Mouse (Mus musculus) liver, embryonic 12.5 days (tissue): Measurements from ENCODE around the gene Pcsk4. TPM values are rescaled to one million over a fixed set of nuclear protein-coding genes. Genes with fewer than 3 reads are reported as not detected.

Source experiments
- ATAC-seq: fragments of 200-750 bp; cut with Nextera tagmentation; 2 replicates; pipeline ENCODE4 v1.8.0; 2017; ENCODE audit warnings: moderate number of reproducible peaks, mild to moderate bottlenecking, moderate library complexity
- H3K27ac ChIP-seq: fragments of 300-500 bp; sonication (generic); 2 replicates; pipeline ENCODE4 v1.5.1; 2016; ENCODE audit warnings: mild to moderate bottlenecking
- H3K27me3 ChIP-seq: fragments of 300-500 bp; sonication (generic); replicated peaks from 2 replicates; pipeline ENCODE4 v1.6.1; 2016; ENCODE audit warnings: mild to moderate bottlenecking, moderate library complexity
- H3K36me3 ChIP-seq: fragments of 300-500 bp; sonication (generic); 2 replicates; pipeline ENCODE4 v1.6.1; 2016; ENCODE audit warnings: mild to moderate bottlenecking, moderate library complexity
- H3K4me1 ChIP-seq: fragments of 300-500 bp; sonication (generic); 2 replicates; pipeline ENCODE4 v1.6.1; 2016
- H3K4me2 ChIP-seq: fragments of 300-500 bp; sonication (generic); 2 replicates; pipeline ENCODE4 v1.6.1; 2016; ENCODE audit warnings: mild to moderate bottlenecking, moderate library complexity
- H3K4me3 ChIP-seq: fragments of 300-500 bp; sonication (generic); 2 replicates; pipeline ENCODE4 v1.5.1; 2016; ENCODE audit warnings: mild to moderate bottlenecking, moderate library complexity
- H3K9ac ChIP-seq: fragments of 300-500 bp; sonication (generic); 2 replicates; pipeline ENCODE4 v1.6.1; 2016; ENCODE audit warnings: mild to moderate bottlenecking, moderate library complexity
- H3K9me3 ChIP-seq: fragments of 300-500 bp; sonication (generic); replicated peaks from 2 replicates; pipeline ENCODE4 v1.6.1; 2016; ENCODE audit warnings: mild to moderate bottlenecking, moderate library complexity
- WGBS: fragments of 180-500 bp; shearing (Covaris S2); methylation state at CpG from one replicate; pipeline ENCODE4 v1.1.7; 2016; ENCODE audit not compliant: insufficient replicate concordance; 5-methylcytosine and 5-hydroxymethylcytosine counted together
- polyA plus RNA-seq: library from polyadenylated mRNA; unstranded; fragments of >200 nt; fragmentation: Nextera tagmentation; extraction: Ambion mirVana; gene quantifications from 2 replicates; pipeline ENCODE4 v1.2.1, GENCODE M21; 2016

Gene Pcsk4
- polyA plus RNA-seq, 1 experiment from 2014 or later: 7.2 TPM

DNA sequence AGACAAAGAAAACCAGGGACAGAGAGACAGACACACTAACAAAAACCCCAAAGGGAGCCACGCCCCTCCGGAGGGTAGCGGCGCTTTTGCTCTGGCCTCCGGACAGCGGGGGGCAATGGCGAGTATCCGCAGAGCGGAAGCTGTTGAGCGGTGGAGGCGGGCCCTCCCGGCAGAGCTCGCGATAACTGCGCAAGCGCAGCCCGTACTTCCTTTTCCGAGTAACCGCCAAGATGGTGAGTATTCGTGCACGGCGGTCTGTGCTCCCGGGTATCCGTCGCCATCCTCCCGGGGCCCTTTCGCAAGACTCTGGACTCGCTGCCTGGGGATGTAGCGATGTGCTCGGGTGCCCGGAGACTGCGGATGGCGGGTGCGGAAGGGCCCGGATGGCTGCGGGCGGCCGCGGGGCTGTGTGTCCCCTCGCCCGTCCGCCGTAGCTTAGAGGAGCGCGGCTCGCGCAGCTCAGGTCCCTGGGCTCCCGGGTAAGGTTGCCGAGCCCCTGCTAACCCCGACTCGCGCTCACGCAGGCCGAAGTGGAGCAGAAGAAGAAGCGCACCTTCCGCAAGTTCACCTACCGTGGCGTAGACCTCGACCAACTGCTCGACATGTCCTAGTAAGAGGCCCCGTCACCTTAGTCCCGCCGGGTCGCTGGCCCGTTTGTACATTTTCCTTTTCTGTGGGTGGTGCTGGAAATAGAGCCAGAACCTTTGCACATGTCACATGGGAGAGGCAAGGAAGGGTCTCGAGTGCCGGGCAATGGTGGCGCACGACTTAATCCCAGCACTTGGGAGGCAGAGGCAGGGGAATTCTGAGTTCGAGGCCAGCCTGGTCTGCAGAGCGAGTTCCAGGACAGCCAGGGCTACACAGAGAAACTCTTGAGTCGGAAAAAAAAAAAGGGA lies 36.8 kb downstream of the Pcsk4 start, which contains the start of gene Rps15:
Rps15 (plus strand) TSS at position 203 of the 896 bp plus-strand sequence.
- peak within 1 kb of the TSS; percentile 98 for H3K9ac ChIP-seq
- H3K4me1 ChIP-seq: peaks cover 56% of the 10 kb centered on the region
- peak within 1 kb of the TSS; percentile 91 for H3K4me2 ChIP-seq
- peak; percentile 83 for ATAC-seq
- WGBS: under 1% methylated on average over 72 of the region's 72 CpGs
- H3K27me3 ChIP-seq: peaks cover 13% of the 10 kb centered on the region
- peaks cover 42% of the 10 kb centered on the region for H3K36me3 ChIP-seq
- H3K4me3 ChIP-seq: peak within 1 kb of the TSS; percentile 95
- H3K9me3 ChIP-seq: no peaks in the 10 kb centered on the region
- peak within 1 kb of the TSS; percentile 93 for H3K27ac ChIP-seq

DNA sequence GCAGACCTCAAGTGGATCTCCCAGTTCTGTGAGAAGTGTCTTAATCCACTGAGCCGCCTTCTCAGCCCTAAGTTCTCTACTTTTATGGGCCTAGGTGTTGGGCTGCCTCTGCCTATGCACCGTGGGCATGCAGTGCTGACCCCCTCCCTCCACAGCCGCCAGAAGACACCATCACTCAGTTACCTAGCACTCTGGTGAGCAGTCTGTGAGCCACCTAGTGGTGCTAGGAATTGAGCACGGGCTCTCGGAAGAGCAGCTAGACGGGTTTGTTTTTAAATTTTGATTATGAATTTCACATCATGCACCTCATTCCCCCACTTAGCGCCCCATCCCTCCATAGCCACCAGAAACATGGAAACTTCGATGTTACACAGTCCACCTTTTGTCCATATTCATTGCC lies 40.6 kb downstream of the Pcsk4 start:
- H3K36me3 ChIP-seq: peaks cover 65% of the 10 kb centered on the region
- 66% methylated on average over 8 of the region's 8 CpGs for WGBS

GRCm38 (mm10) chr10:80288097-80288496 lies 41.2 kb downstream of the Pcsk4 start:
- H3K36me3 ChIP-seq: peaks cover 65% of the 10 kb centered on the region
- H3K4me3 ChIP-seq: no peak overlapping the region
- 92% methylated on average over 12 of the region's 12 CpGs for WGBS
- no peak for ATAC-seq
- no peak overlapping the region for H3K4me2 ChIP-seq
- peaks cover 13% of the 10 kb centered on the region for H3K4me1 ChIP-seq
- no peaks in the 10 kb centered on the region for H3K9me3 ChIP-seq
- no peaks in the 10 kb centered on the region for H3K27me3 ChIP-seq
- H3K9ac ChIP-seq: no peak overlapping the region
- no peak overlapping the region for H3K27ac ChIP-seq

More for the DNA sequence above, 40.6 kb downstream of the Pcsk4 start:
- peaks cover 19% of the 10 kb centered on the region for H3K4me1 ChIP-seq
- no peaks in the 10 kb centered on the region for H3K27me3 ChIP-seq
- no peak for ATAC-seq
- H3K9ac ChIP-seq: no peak overlapping the region
- no peak overlapping the region for H3K4me3 ChIP-seq
- no peak overlapping the region for H3K27ac ChIP-seq
- no peak overlapping the region for H3K4me2 ChIP-seq
- H3K9me3 ChIP-seq: no peaks in the 10 kb centered on the region

GRCm38 (mm10) chr10:80285222-80286070 lies 43.9 kb downstream of the Pcsk4 start:
- no peaks in the 10 kb centered on the region for H3K9me3 ChIP-seq
- H3K4me2 ChIP-seq: no peak overlapping the region
- no peak for ATAC-seq
- H3K27ac ChIP-seq: no peak overlapping the region; the same call in 1 of the 2 replicates
- no peak overlapping the region for H3K9ac ChIP-seq
- H3K36me3 ChIP-seq: peaks cover 91% of the 10 kb centered on the region
- 84% methylated on average over 15 of the region's 15 CpGs for WGBS
- 0 out of 2 replicates have a peak, but pooled peaks cover 2% of the 10 kb centered on the region for H3K4me1 ChIP-seq
- no peak overlapping the region for H3K4me3 ChIP-seq
- H3K27me3 ChIP-seq: no peaks in the 10 kb centered on the region

DNA sequence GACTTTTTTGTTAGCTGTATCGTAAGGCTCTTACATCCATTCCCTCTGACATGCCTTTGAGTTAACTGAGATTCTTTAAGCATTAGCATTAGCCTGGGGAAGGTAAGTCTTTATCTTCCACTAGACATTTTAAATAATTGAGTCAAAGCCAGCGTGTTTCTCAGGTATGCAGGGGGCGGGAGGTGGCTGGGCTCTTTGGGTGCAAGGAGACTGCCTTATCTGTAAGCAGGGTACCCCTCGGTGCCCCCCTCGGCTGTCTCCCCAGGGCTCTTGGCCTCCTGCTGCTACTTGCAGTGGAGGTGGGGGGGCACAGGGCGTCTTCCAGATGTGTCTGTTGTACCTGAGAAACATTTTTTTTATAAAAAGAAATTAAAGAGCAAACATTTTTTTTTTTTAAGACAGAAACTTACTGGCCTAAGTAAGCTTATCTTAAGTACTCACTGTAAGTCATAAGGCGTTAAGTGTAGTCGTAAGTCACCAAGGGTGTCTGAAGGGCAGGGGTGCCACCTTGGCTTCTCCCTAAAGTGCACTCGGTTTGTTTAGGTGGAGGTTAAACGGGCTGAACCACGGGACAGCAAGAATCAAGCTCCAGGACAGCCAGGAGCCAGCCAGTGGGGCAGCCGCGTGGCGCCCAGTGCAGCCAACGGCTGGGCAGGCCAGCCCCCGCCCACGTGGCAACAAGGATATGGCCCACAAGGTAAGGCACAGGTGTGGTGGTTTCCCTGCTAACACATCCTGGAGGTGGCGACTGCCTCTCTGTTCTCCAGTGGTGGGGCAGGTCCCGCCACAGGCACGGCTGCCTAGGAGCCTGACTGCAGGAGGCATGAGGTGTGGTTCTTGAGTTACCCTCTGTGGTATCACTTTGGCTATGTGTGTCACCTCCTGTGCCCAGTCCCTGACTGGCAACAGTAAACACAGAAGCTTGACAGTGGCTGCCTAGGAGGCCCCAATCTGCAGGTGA lies 46.5 kb downstream of the Pcsk4 start:
- no peak overlapping the region for H3K9ac ChIP-seq
- 0 out of 2 replicates have a peak, but pooled peaks cover 2% of the 10 kb centered on the region for H3K4me1 ChIP-seq
- no peak overlapping the region for H3K4me2 ChIP-seq
- ATAC-seq: no peak
- no peaks in the 10 kb centered on the region for H3K27me3 ChIP-seq
- 83% methylated on average over 20 of the region's 20 CpGs for WGBS
- H3K4me3 ChIP-seq: no peak overlapping the region
- peaks cover 100% of the 10 kb centered on the region for H3K36me3 ChIP-seq
- H3K9me3 ChIP-seq: no peaks in the 10 kb centered on the region
- peak overlapping the region; percentile 11 for H3K27ac ChIP-seq

- Histone ChIP-seq H3K9ac (no peak overlapping the region), H3K4me2 (no peak overlapping the region), H3K27ac (no peak overlapping the region), H3K4me3 (no peak overlapping the region), H3K4me1 (no peaks in the 10 kb centered on the region), H3K36me3 (peaks cover 100% of the 10 kb centered on the region), H3K27me3 (no peaks in the 10 kb centered on the region), H3K9me3 (no peaks in the 10 kb centered on the region)
- no peak for ATAC-seq
- WGBS: 85% methylated on average over 8 of the region's 8 CpGs
Observed at GRCm38 (mm10) chr10:80281921-80282371, 47.4 kb downstream of the Pcsk4 start.

DNA sequence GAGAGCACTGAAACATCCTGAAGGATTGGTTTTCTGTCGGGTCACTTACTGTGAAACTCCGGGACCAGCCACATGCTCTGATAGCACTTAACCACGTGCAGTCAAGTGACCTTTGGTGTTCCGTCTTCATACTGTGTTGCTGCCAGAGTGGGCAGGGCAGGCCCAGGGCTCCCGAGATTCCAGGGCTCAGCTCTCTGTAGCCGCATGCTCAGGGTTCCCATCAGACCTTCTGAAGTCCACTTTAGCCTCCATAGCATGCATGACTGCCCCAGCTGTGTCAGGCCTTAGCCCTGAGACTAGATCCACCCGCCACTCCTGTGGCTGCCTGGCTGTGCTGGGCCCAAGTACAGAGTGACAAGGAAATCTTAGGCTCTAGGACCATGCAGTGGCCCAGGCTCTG lies 48.0 kb downstream of the Pcsk4 start:
- no peak for ATAC-seq

GRCm38 (mm10) chr10:80279273-80279672 lies 50.0 kb downstream of the Pcsk4 start:
- whole genome bisulfite sequencing: 87% methylated on average over 12 of the region's 12 CpGs
- Histone ChIP-seq H3K36me3 (peaks cover 100% of the 10 kb centered on the region), H3K4me1 (peaks cover 8% of the 10 kb centered on the region; the same call in 1 of the 2 replicates), H3K27ac (no peak overlapping the region), H3K9ac (no peak overlapping the region), H3K9me3 (no peaks in the 10 kb centered on the region), H3K4me2 (no peak overlapping the region), H3K4me3 (no peak overlapping the region), H3K27me3 (no peaks in the 10 kb centered on the region)
- ATAC-seq: no peak

More for the DNA sequence above, 48.0 kb downstream of the Pcsk4 start:
- Histone ChIP-seq H3K4me3 (no peak overlapping the region), H3K27me3 (no peaks in the 10 kb centered on the region), H3K4me2 (no peak overlapping the region), H3K4me1 (no peaks in the 10 kb centered on the region), H3K36me3 (peaks cover 100% of the 10 kb centered on the region), H3K9me3 (no peaks in the 10 kb centered on the region), H3K9ac (no peak overlapping the region), H3K27ac (no peak overlapping the region)
- WGBS: 82% methylated on average over 7 of the region's 7 CpGs

DNA sequence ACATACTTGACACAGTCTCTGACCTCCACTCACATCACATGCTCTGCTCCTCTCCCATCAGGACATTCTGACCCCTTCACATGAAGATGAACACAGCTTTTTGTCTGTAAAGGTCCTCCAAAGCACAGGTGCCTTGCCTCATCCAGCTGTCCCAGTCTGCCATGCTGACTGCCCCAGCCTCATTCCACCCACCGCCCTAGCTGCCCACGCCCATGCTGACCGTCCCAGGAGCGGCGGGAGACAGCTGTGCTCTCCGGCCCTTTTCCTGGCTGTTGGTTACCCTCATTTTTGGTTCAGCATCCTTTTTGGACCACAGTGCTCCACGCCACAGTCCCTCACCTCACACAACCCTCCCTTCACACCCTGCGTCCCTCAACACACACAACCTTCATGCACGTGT lies 50.9 kb downstream of the Pcsk4 start:
- Histone ChIP-seq H3K4me3 (no peak overlapping the region), H3K4me2 (no peak overlapping the region), H3K9me3 (no peaks in the 10 kb centered on the region), H3K9ac (no peak overlapping the region), H3K4me1 (peaks cover 17% of the 10 kb centered on the region), H3K36me3 (peaks cover 100% of the 10 kb centered on the region), H3K27ac (no peak overlapping the region), H3K27me3 (no peaks in the 10 kb centered on the region)
- ATAC-seq: no peak
- WGBS: 88% methylated on average over 9 of the region's 9 CpGs

DNA sequence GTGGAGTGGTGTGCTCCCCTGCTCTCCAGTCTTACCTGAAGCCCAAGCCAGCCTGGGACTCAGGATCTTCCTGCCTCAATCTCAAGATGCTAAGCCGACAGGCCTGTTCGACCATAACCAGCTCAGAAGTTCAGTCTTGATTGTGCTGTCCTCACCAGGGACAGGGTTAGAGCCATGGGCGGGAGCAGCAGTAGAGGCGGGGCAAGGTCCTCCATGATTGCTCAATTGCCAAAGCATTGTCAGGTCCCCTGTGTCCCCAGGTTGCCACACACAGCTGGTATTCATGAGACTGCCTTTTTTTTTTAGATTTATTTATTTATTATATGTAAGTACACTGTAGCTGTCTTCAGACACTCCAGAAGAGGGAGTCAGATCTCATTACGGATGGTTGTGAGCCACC lies 53.1 kb downstream of the Pcsk4 start:
- Histone ChIP-seq H3K4me3 (no peak overlapping the region), H3K4me2 (no peak overlapping the region), H3K27me3 (no peaks in the 10 kb centered on the region), H3K9me3 (no peaks in the 10 kb centered on the region), H3K27ac (no peak overlapping the region), H3K4me1 (peaks cover 37% of the 10 kb centered on the region), H3K9ac (no peak overlapping the region), H3K36me3 (peaks cover 97% of the 10 kb centered on the region)
- ATAC-seq: no peak
- 77% methylated on average over 5 of the region's 5 CpGs for WGBS

DNA sequence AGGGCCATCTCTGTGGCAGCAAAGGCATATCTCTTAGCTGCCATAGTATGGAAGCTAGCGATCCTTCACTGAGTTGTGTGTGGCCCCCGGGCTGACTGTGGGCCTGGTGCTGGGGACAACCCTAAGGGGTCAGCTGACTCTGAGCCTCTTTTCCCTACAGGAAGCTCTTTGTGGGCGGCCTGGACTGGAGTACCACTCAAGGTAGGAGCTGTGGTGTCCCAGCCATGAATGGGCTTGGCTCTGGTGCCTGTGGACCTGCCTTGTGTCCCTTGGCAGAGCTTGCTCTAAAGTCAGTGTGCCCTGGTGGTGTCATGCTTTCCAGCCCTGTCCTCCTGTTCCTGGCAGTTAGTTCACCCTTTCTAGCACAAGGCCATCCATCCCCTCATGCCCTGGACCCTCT lies 55.5 kb downstream of the Pcsk4 start:
- no peaks in the 10 kb centered on the region for H3K27me3 ChIP-seq
- peak overlapping the region; percentile 64 for H3K27ac ChIP-seq
- H3K9me3 ChIP-seq: no peaks in the 10 kb centered on the region
- no peak overlapping the region for H3K4me2 ChIP-seq
- H3K36me3 ChIP-seq: peaks cover 85% of the 10 kb centered on the region
- H3K4me1 ChIP-seq: peaks cover 60% of the 10 kb centered on the region
- no peak overlapping the region for H3K4me3 ChIP-seq
- ATAC-seq: no peak
- H3K9ac ChIP-seq: 0 out of 2 replicates have a peak overlapping the region, but pooled peaks have one; percentile 12
- WGBS: 88% methylated on average over 3 of the region's 3 CpGs
